ENCODE assay signal across 12 mouse cellular contexts in the genomic region with DNA sequence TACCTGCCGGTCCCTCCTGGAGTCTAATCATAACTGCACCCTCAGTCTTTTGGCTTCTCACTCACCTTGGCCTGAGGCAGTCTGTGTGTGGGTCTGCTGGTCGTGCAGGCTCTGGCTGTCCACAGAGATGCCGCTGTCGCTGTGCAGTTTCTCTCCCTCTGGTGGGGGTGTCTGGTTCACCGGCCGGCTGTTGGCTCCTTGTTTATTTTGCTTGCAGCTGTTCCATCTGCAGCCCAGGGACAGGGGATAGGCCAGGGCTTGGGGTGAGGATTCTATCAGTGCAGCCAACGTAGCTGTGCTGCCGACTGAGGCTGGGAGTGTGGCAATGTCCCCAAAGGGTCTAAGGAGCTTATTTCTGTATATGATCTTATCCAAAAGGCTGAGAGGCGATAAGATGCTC. TPM values are rescaled to one million over a fixed set of nuclear protein-coding genes. Genes with fewer than 3 reads are reported as not detected.
DNase-seq lines count a peak whose midpoint lies in the region; ATAC-seq lines count a peak whose summit lies in the region.
"Had no signal": no experiment of that assay in that cellular context is flagged by ENCODE, and none has a peak within 500 bp of the region (broad histone marks: within the 10 kb centered on the region; RNA-seq: fewer than 3 reads in every experiment).

No protein-coding gene starts in this region.

- peak overlapping the region; percentile 8; the same call in 1 of the 2 replicates for H3K4me2 ChIP-seq in embryonic facial prominence, embryonic 12.5 days (replicated peaks)

- no peak overlapping the region for H3K4me3 ChIP-seq in embryonic facial prominence, embryonic 12.5 days
- H3K4me3 ChIP-seq: hindbrain, embryonic 10.5 days; left cerebral cortex, adult 2 months; megakaryocyte, embryonic 14.5 days had no signal

- H3K36me3 ChIP-seq in embryonic facial prominence, embryonic 12.5 days = peaks cover 3% of the 10 kb centered on the region; the same call in 1 of the 2 replicates

- peaks cover 74% of the 10 kb centered on the region for H3K4me1 ChIP-seq in embryonic facial prominence, embryonic 12.5 days

- H3K9ac ChIP-seq in embryonic facial prominence, embryonic 12.5 days = no peak overlapping the region

- ATAC-seq in embryonic facial prominence, embryonic 12.5 days (ENCODE audit: insufficient number of reproducible peaks, insufficient read depth, low FRiP score, low TSS enrichment) = no peak

- H3K27ac ChIP-seq in embryonic facial prominence, embryonic 12.5 days = 0 out of 2 replicates have a peak overlapping the region, but pooled peaks have one; percentile 20
- H3K27ac ChIP-seq: left cerebral cortex, adult 2 months had no signal

- H3K9me3 ChIP-seq in embryonic facial prominence, embryonic 12.5 days = no peaks in the 10 kb centered on the region
- H3K9me3 ChIP-seq: hindbrain, embryonic 10.5 days; megakaryocyte, embryonic 14.5 days had no signal

- 0 out of 2 replicates have a peak, but pooled peaks cover 3% of the 10 kb centered on the region for H3K27me3 ChIP-seq in embryonic facial prominence, embryonic 12.5 days

- DNase-seq in embryo, embryonic 10 days (ENCODE audit: low spot score) = peak; percentile 61
- no peak for DNase-seq in embryo, embryonic 10.5 days (ENCODE audit: low spot score)
- DNase-seq in kidney, postnatal 14 days = peak; percentile 28
- no peak for DNase-seq in kidney, adult 18-20 months
- DNase-seq in lung, postnatal 14 days = peak; percentile 30
- DNase-seq in adrenal gland, adult 2 months = no peak
- no peak for DNase-seq in right cerebral cortex, adult 18-20 months
- DNase-seq: thymus, postnatal 14 days had no signal

- 15% methylated on average over 9 of the region's 9 CpGs for WGBS in embryonic facial prominence, embryonic 12.5 days

RNA-seq across cellular contexts. Expression of a gene that starts 15.8 kb away (rescaled TPM):
- polyA plus RNA-seq in embryonic facial prominence, embryonic 12.5 days (2016; fragmentation: Nextera tagmentation; extraction: Ambion mirVana) = 33.0 and 36.7 TPM in 2 replicates
- total RNA-seq in adrenal gland, adult 2 months (2021) = 1 to 10 TPM; 2.6 to 5.7 TPM
- 8.0 and 14.2 TPM in 2 replicates for polyA plus RNA-seq in adrenal gland, adult 2 months (2012; rRNA removed)

RNA-seq across cellular contexts. Expression of a gene that starts 57.4 kb away (rescaled TPM):
- 1.3 and 1.8 TPM in 2 replicates for polyA plus RNA-seq in embryonic facial prominence, embryonic 12.5 days (2016; fragmentation: Nextera tagmentation; extraction: Ambion mirVana)
- 1 to 10 TPM; 1.9 to 6.2 TPM for total RNA-seq in adrenal gland, adult 2 months (2021)
- 1.6 and 2.6 TPM in 2 replicates for polyA plus RNA-seq in adrenal gland, adult 2 months (2012; rRNA removed)

Comparison
In these comparisons a context has a peak if more than half of its experiments do, and no peak if none do; other contexts are left out.
1. DNase-seq: peak in embryo, embryonic 10 days (single experiment), kidney, postnatal 14 days (single experiment) and lung, postnatal 14 days (single experiment); none in embryo, embryonic 10.5 days (single experiment), kidney, adult 18-20 months (single experiment), adrenal gland, adult 2 months (single experiment) and right cerebral cortex, adult 18-20 months (single experiment).